Mouse (Mus musculus) stomach, embryonic 16.5 days (tissue): ENCODE measurements at regions not wholly inside any gene's neighbourhood (a gene's known extent, or its start where the extent isn't known, plus 50 kb on each side); places are given as distances from the start of the nearest gene placed in this dataset.
A peak's percentile ranks its signal among the peaks of the same experiment; 100 is the strongest.
"Not testable (repeated sequence)": the region's sequence is repeated elsewhere in the genome, so short reads cannot be mapped to it uniquely, and the experiment has no call there.

Experiments
- ATAC-seq: fragments of 200-750 bp; cut with Nextera tagmentation; 2 replicates; pipeline ENCODE4 v1.8.0; 2017; ENCODE audit warnings: moderate number of reproducible peaks, moderate TSS enrichment; ENCODE audit not compliant: insufficient read depth, low FRiP score
- H3K27ac ChIP-seq: fragments of 300-500 bp; sonication (generic); 2 replicates; pipeline ENCODE4 v1.5.1; 2014; ENCODE audit warnings: low read length
- H3K27me3 ChIP-seq: fragments of 300-500 bp; sonication (generic); 2 replicates; pipeline ENCODE4 v1.6.1; 2014; ENCODE audit warnings: low read length, control low read depth, mixed read lengths; ENCODE audit not compliant: control insufficient read depth, insufficient read depth
- H3K36me3 ChIP-seq: fragments of 300-500 bp; sonication (generic); 2 replicates; pipeline ENCODE4 v1.6.1; 2014; ENCODE audit warnings: low read length; ENCODE audit not compliant: control insufficient read depth, insufficient read depth
- H3K4me1 ChIP-seq: fragments of 300-500 bp; sonication (generic); 2 replicates; pipeline ENCODE4 v1.6.1; 2014; ENCODE audit warnings: low read length, control low read depth, mixed read lengths; ENCODE audit not compliant: control insufficient read depth, insufficient read depth
- H3K4me2 ChIP-seq: fragments of 300-500 bp; sonication (generic); 2 replicates; pipeline ENCODE4 v1.6.1; 2014; ENCODE audit warnings: low read depth, low read length, mixed read lengths
- H3K4me3 ChIP-seq: fragments of 300-500 bp; sonication (generic); replicated peaks from 2 replicates; pipeline ENCODE4 v1.5.1; 2014; ENCODE audit warnings: mild to moderate bottlenecking, low read length
- H3K9ac ChIP-seq: fragments of 300-500 bp; sonication (generic); 2 replicates; pipeline ENCODE4 v1.6.1; 2014; ENCODE audit warnings: low read length
- H3K9me3 ChIP-seq: fragments of 300-500 bp; sonication (generic); replicated peaks from 2 replicates; pipeline ENCODE4 v1.6.1; 2016; ENCODE audit warnings: low read length, control low read depth; ENCODE audit not compliant: control insufficient read depth
- WGBS: fragments of 180-500 bp; shearing (Covaris S2); extraction: QIAGEN DNeasy Blood & Tissue Kit; methylation state at CpG from one replicate; pipeline ENCODE4 v1.1.7; 2014; 5-methylcytosine and 5-hydroxymethylcytosine counted together

- not testable (repeated sequence) for H3K27me3 ChIP-seq, H3K36me3 ChIP-seq, H3K4me1 ChIP-seq, H3K9me3 ChIP-seq
- peak; percentile 99 for ATAC-seq
- Histone ChIP-seq H3K4me3 (peak overlapping the region; percentile 62), H3K9ac (peak overlapping the region; percentile 84), H3K4me2 (peak overlapping the region; percentile 46), H3K27ac (peak overlapping the region; percentile 69)
- WGBS = 5% methylated on average over 59 of the region's 64 CpGs
These were observed 64.5 kb upstream of the Gm21119 start for GRCm38 (mm10) chr8:20550054-20550778.

- no CpG with 5 or more reads among the region's 6 CpGs for WGBS
- not testable (repeated sequence) for H3K4me1 ChIP-seq, H3K27ac ChIP-seq, H3K9me3 ChIP-seq, H3K4me2 ChIP-seq, H3K4me3 ChIP-seq, H3K27me3 ChIP-seq, H3K36me3 ChIP-seq, H3K9ac ChIP-seq
- peak; percentile 56; the same call in 1 of the 2 replicates for ATAC-seq
These were observed 58.1 kb upstream of the Gm21119 start for GRCm38 (mm10) chr8:20556501-20557181.

GRCm38 (mm10) chr8:20557184-20557583 lies 57.5 kb upstream of the Gm21119 start:
- 84% methylated on average over 7 of the region's 8 CpGs for WGBS
- not testable (repeated sequence) for H3K9me3 ChIP-seq

GRCm38 (mm10) chr8:20557609-20558008 lies 57.1 kb upstream of the Gm21119 start:
- not testable (repeated sequence) for H3K27me3 ChIP-seq, H3K27ac ChIP-seq, H3K36me3 ChIP-seq, H3K9ac ChIP-seq, H3K4me1 ChIP-seq, H3K9me3 ChIP-seq
- ATAC-seq = peak; percentile 98
- Histone ChIP-seq H3K4me2 (peak overlapping the region; percentile 26), H3K4me3 (peak overlapping the region; percentile 34)
- WGBS = 50% methylated on average over 41 of the region's 47 CpGs

More at GRCm38 (mm10) chr8:20557184-20557583, 57.5 kb upstream of the Gm21119 start:
- peak; percentile 61 for ATAC-seq
- H3K4me1 ChIP-seq, H3K9ac ChIP-seq, H3K27ac ChIP-seq, H3K36me3 ChIP-seq, H3K27me3 ChIP-seq: not testable (repeated sequence)
- Histone ChIP-seq H3K4me3 (peak overlapping the region; percentile 5; the same call in 1 of the 2 replicates), H3K4me2 (peak overlapping the region; percentile 26)
